In genomic region chr5:107162812-107163211, GRCm38 (mm10) we compare ENCODE assay signal across 26 mouse cellular contexts.
DNase-seq lines count a peak whose midpoint lies in the region; ATAC-seq and TF ChIP-seq lines count a peak whose summit lies in the region.
"Had no signal": no experiment of that assay in that cellular context is flagged by ENCODE, and none has a peak within 500 bp of the region (broad histone marks: within the 10 kb centered on the region; RNA-seq: fewer than 3 reads in every experiment).

No protein-coding gene starts in this region.

- H3K9ac ChIP-seq in embryonic facial prominence, embryonic 12.5 days = no peak overlapping the region
- H3K9ac ChIP-seq in embryonic facial prominence, embryonic 15.5 days = no peak overlapping the region
- H3K9ac ChIP-seq: forebrain, postnatal 0 days; heart, embryonic 12.5 days; heart, embryonic 15.5 days; hindbrain, embryonic 13.5 days; intestine, embryonic 15.5 days had no signal

- H3K4me3 ChIP-seq in gastrocnemius, adult 2 months = no peak overlapping the region
- no peak overlapping the region for H3K4me3 ChIP-seq in embryonic facial prominence, embryonic 12.5 days
- H3K4me3 ChIP-seq in embryonic facial prominence, embryonic 15.5 days (replicated peaks) = no peak overlapping the region
- H3K4me3 ChIP-seq: heart, embryonic 12.5 days; heart, embryonic 15.5 days; hindbrain, embryonic 10.5 days; hindbrain, embryonic 13.5 days; intestine, embryonic 15.5 days had no signal

- WGBS in embryonic facial prominence, embryonic 12.5 days = 41% methylated on average over 6 of the region's 6 CpGs
- 32% methylated on average over 6 of the region's 6 CpGs for WGBS in embryonic facial prominence, embryonic 15.5 days

- no peaks in the 10 kb centered on the region for H3K27me3 ChIP-seq in embryonic facial prominence, embryonic 12.5 days
- no peaks in the 10 kb centered on the region for H3K27me3 ChIP-seq in embryonic facial prominence, embryonic 15.5 days
- H3K27me3 ChIP-seq: heart, embryonic 12.5 days; heart, embryonic 15.5 days; hindbrain, embryonic 13.5 days; intestine, embryonic 15.5 days had no signal

- no peaks in the 10 kb centered on the region for H3K36me3 ChIP-seq in embryonic facial prominence, embryonic 12.5 days
- no peaks in the 10 kb centered on the region for H3K36me3 ChIP-seq in embryonic facial prominence, embryonic 15.5 days
- H3K36me3 ChIP-seq: heart, embryonic 12.5 days; heart, embryonic 15.5 days; hindbrain, embryonic 10.5 days; hindbrain, embryonic 13.5 days; intestine, embryonic 15.5 days had no signal

- no peak for DNase-seq in gastrocnemius, adult 2 months
- no peak for DNase-seq in gastrocnemius, postnatal 14 days
- no peak for DNase-seq in right cerebral cortex, adult 2 months (ENCODE audit: low spot score in 2 of 2)
- no peak for DNase-seq in frontal cortex, postnatal 25 days (ENCODE audit: low spot score in 2 of 2)
- no peak for DNase-seq in urinary bladder, postnatal 36 days (ENCODE audit: low spot score in 2 of 2)
- DNase-seq: adrenal gland, adult 2 months; adrenal gland, postnatal 14 days; B cell, adult 2 months; cerebellum, adult 11 months; cerebellum, adult 2 months; cerebellum, adult 9-11 months; cerebellum, postnatal 25 days; forebrain, postnatal 0 days; gastrocnemius, postnatal 25 days; heart, adult 18-20 months; heart, postnatal 10 days; heart, postnatal 36 days had no signal

- H3K9me3 ChIP-seq in embryonic facial prominence, embryonic 12.5 days = no peaks in the 10 kb centered on the region
- no peaks in the 10 kb centered on the region for H3K9me3 ChIP-seq in embryonic facial prominence, embryonic 15.5 days (replicated peaks)
- H3K9me3 ChIP-seq: heart, embryonic 12.5 days; heart, embryonic 15.5 days; hindbrain, embryonic 10.5 days; hindbrain, embryonic 13.5 days; intestine, embryonic 15.5 days had no signal

- no peak overlapping the region; the same call in 1 of the 2 replicates for H3K4me2 ChIP-seq in embryonic facial prominence, embryonic 12.5 days (replicated peaks)
- no peak overlapping the region for H3K4me2 ChIP-seq in embryonic facial prominence, embryonic 15.5 days (replicated peaks)
- H3K4me2 ChIP-seq: heart, embryonic 12.5 days; heart, embryonic 15.5 days; hindbrain, embryonic 13.5 days; intestine, embryonic 15.5 days had no signal

- ATAC-seq in embryonic facial prominence, embryonic 12.5 days (ENCODE audit: insufficient number of reproducible peaks, insufficient read depth, low FRiP score, low TSS enrichment) = no peak
- no peak for ATAC-seq in embryonic facial prominence, embryonic 15.5 days (ENCODE audit: insufficient number of reproducible peaks, low FRiP score, low TSS enrichment, low read depth)
- ATAC-seq: forebrain, embryonic 14.5 days; forebrain, postnatal 0 days; hindbrain, embryonic 16.5 days; intestine, embryonic 15.5 days had no signal

- H3K27ac ChIP-seq in gastrocnemius, adult 2 months = peak overlapping the region; percentile 78
- H3K27ac ChIP-seq in embryonic facial prominence, embryonic 12.5 days = peak overlapping the region; percentile 72
- H3K27ac ChIP-seq in embryonic facial prominence, embryonic 15.5 days (replicated peaks) = peak overlapping the region; percentile 84
- H3K27ac ChIP-seq: heart, embryonic 15.5 days; hindbrain, embryonic 10.5 days; hindbrain, embryonic 13.5 days; intestine, embryonic 15.5 days had no signal

- H3K4me1 ChIP-seq in embryonic facial prominence, embryonic 12.5 days = peaks cover 54% of the 10 kb centered on the region
- peaks cover 70% of the 10 kb centered on the region for H3K4me1 ChIP-seq in embryonic facial prominence, embryonic 15.5 days

- intact Hi-C loops in gastrocnemius, adult 2 months (cut with DNase I) = loop anchor here (10.0 kb wide), 1 partner anchor 168 kb away; no protein-coding TSS in a partner anchor
- intact Hi-C loops in gastrocnemius, postnatal 14 days (cut with DNase I; ENCODE audit: low total_unique reads) = no loop called here

- TF ChIP-seq CTCF in gastrocnemius, adult 2 months (IDR thresholded peaks at IDR 0.05) = no peak
